Mouse (Mus musculus) gastrocnemius, postnatal 25 days (tissue): ENCODE results near the gene Cks2. TPM values are rescaled to one million over a fixed set of nuclear protein-coding genes. Genes with fewer than 3 reads are reported as not detected.

Experiments
- DNase-seq: peaks from one replicate; pipeline ENCODE4 v3.0.0; 2022
- total RNA-seq, 2 experiments: library from RNA; stranded (reverse); gene quantifications; 1 replicate in 1 of 2; 2 replicates in 1 of 2; pipeline ENCODE4 v1.2.3; 2021

The Cks2 gene
- total RNA-seq, 2 experiments from 2014 or later: 1.8 TPM; not detected in 1

DNA sequence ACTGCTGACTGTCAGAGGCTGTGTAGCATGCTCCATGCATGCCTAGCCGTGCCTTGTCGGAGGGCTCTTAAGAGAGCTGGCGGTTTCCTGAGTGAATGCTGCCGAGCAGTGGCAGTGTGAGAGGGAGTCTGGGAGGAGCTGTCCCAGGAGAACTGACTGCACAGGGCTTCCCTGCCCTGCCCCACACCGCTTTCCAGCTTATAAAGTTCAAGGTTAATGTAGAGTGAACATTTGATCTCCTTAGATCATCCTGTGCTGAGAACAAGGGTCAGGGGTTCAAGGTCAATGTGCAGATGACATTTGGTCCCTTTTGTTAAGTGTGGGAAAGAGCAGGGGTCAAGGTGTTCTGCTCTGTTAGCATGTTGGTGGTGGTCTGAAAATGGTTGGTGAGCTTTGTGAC is 36.0 kb downstream of the Cks2 start:
- DNase-seq: no peak

DNA sequence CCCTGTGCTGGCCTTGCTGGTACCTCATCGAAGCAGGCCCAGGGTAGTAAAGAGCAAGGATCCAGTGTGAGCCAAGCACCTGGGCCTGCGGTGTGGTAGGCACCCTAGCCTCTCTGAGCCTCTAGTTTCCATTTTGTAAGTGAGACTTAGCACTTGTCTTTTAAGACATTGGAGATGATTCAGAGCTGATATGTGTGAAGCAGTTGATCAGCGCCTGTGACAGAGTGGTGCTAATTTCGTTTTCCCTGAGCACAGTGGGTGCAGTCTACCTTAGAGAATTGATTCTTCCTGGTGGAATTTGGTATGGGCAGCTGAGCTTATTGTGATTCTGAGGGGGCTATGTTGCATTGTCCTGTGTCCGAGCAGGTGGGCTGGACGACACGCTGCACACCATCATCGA is 36.6 kb downstream of the Cks2 start:
- no peak for DNase-seq

DNA sequence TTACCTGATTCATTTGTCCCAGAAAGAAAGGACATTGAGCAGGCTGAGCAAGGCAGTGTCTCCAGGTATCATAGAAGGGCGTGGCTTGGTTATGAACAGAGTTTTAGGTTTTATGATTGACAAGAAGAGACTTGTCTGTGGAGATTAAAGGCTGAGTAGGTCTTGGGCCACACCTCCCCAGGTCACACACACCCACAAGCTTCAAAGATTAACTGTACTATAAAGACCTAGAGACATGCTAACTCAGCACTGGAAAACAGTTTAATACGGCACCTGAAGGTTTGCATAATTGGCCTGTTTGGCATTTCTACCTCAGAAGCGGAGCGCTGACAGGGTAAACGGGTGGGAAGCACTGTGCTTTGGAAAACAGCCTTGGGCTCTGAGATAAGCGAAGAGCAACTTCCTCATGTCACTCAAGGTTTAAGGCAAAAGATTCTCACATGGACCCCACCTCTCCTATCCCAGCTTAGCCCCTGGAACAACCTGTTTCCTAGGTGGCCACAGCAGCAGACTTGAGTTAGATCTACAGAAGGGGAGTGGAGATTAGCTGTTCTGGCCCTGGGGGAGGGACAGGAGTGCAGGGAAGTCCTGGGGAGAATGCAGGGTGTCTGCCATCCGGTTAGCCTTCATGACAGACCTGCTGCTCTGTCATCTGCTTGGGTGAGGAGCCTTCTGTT is 40.4 kb downstream of the Cks2 start:
- DNase-seq: no peak

DNA sequence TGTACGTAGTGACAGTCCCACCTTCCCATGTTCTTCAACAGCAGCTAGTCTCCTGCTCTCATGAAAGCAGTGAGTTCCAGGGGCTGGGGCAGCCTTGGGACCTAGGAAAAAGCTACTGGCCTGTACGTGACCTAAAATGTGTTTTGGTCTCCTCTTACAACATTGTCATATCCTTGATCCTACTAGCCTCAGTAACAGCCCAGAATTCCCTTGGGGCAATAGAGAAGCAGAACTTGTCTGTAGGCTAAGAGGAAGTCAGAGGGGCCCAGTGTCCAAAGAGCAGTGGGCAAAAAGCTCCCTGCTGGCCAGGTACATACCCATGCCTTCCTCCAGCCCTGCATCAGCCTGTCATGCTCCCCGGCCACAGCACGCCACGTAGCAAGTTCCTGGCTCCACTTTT is 41.9 kb downstream of the Cks2 start:
- DNase-seq: no peak

DNA sequence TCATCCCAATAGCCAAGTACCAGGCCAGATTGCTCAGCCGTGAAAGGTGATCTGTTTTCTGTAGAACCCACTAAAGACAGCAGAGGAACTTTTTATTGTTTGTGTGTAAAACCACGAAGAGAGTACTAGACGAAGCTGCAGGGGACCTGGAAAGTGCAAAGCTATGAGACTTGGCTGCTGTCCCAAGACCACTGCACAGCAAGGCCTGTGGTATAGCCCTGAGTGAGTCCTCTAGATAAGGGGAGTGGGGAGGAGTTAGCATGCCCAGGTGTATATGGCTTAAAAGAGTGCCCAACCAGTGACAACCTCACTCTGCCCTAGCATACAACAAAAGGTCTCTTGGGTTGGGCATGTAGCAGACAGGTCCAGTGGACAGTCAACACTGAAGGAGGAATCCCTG is 43.7 kb downstream of the Cks2 start:
- DNase-seq: no peak

DNA sequence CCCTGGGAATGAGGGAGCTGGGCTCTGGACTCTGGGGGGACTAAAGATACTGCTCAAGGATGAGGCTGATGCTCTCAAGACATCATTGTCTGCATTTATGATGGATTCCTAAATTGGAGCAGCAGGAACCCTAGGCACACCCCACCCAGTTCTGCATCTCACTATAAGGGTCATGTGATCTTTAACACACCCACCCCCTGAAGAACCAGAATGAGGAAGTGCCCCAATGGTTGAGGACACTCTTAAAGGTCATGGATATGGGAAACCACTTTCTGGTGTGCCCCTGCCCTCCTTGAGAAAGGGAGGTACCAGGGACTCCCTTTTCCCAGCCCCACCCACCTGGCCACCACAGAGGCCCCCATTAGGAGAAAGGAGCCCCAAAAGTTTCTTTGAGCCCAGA is 51.4 kb downstream of the Cks2 start:
- no peak for DNase-seq

DNA sequence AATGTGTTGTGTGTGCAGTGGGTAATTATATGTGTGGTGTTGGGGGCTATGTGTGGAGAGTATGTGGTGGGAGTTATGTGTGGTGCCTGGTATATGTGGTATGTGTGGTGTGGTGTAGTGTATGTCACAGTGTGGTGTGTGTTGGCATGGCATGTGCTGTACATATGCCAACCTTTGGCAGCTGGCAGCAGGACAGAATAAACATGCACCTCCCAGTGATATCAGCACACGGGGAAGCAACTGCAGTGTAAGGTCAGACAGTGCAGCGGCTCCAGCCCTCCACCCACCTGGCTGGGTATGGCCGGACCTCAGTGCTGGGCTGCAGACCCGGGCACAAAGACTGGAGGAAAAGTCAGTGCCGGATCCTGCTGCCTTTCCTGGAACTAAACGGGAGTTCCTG is 52.4 kb downstream of the Cks2 start:
- DNase-seq: no peak

DNA sequence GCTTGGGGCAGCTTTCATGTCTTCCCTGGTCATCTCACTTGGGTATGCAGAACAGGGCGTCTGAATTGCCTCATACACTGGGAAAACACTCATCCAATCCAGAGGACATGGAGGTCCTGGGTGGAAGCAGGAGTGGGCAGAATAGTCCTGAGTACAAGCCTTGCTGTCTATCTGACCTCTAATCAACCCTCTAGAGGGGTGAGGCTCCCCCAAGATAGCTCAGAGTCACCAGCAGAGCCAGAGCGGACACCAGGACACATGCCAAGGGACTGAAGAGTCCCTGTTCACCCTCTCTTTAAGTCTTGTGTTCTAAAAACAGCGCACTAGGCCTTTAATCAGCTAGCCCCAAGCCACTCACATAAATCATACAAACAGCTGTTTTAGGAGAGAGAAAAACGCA is 52.9 kb downstream of the Cks2 start:
- DNase-seq: no peak

DNA sequence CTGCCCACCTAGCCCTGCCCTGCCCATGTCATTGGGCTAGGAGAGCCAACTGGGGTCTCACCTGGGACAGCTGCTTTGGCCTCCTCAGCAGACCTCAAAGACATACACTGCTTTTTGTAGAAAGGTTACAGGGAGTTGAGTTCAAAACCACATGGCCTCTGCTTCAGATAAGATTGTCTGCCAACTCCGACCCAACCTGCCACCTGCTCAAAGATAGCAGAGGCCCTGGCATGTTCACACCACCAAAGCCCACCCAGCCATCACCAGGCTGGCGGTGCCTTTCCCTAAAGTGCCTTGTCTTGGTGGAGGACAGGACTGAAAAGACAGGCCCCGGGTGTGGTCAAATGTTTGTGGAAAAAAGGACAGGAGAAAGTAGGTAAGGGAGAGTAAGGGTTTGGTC is 53.3 kb downstream of the Cks2 start:
- DNase-seq: no peak

Other genes with a start within 250 kb of the Cks2 start
- 1 to 10 TPM; 4.1 to 4.9 TPM for gene S1pr3, start 236.6 kb upstream of the Cks2 start, total RNA-seq
- 1 to 10 TPM in 1 of 2 experiments, under 1 TPM in 1; 0.90 to 1.2 TPM for gene Shc3, start 75.8 kb upstream of the Cks2 start, total RNA-seq
- gene Secisbp2, start 6.5 kb downstream of the Cks2 start, total RNA-seq: 10 to 100 TPM in 1 of 2 experiments, 1 to 10 TPM in 1; 8.7 to 11.4 TPM
- 100 to 1,000 TPM; 132 to 144 TPM for gene Sema4d, start 148.5 kb downstream of the Cks2 start, total RNA-seq
- 10 to 100 TPM; 15.3 to 17.4 TPM for gene Gadd45g, start 201.4 kb downstream of the Cks2 start, total RNA-seq